Mouse (Mus musculus) erythroblast, embryonic 14.5 days (primary cell): Measurements from ENCODE around the gene Dapk3.

Source experiments
- GATA1 ChIP-seq: IDR thresholded peaks from 2 replicates; pipeline ENCODE4 v1.6.1; 2012; ENCODE audit warnings: low read length, inconsistent platforms, mixed read lengths
- TAL1 ChIP-seq: IDR thresholded peaks from 3 replicates; pipeline ENCODE4 v1.6.1; 2012; ENCODE audit warnings: low read length, inconsistent platforms, mixed read lengths

- no peak for TF ChIP-seq GATA1
- TF ChIP-seq TAL1, result no peak
Observed at GRCm38 (mm10) chr10:81183805-81184204, 1.0 kb downstream of the Dapk3 start, which contains the start of gene 4930442H23Rik.
